Mouse (Mus musculus) large intestine, adult 2 months (tissue): ENCODE measurements at regions not wholly inside any gene's neighbourhood (a gene's known extent, or its start where the extent isn't known, plus 50 kb on each side); places are given as distances from the start of the nearest gene placed in this dataset.

Experiments used
- DNase-seq: peaks from one replicate; pipeline ENCODE4 v3.0.0-alpha.2; 2012; ENCODE audit warnings: low read depth, low spot score
- WGBS: fragments of 180-500 bp; shearing (Covaris S2); methylation state at CpG from one replicate; pipeline ENCODE4 v1.1.7; 2018; 5-methylcytosine and 5-hydroxymethylcytosine counted together

DNA sequence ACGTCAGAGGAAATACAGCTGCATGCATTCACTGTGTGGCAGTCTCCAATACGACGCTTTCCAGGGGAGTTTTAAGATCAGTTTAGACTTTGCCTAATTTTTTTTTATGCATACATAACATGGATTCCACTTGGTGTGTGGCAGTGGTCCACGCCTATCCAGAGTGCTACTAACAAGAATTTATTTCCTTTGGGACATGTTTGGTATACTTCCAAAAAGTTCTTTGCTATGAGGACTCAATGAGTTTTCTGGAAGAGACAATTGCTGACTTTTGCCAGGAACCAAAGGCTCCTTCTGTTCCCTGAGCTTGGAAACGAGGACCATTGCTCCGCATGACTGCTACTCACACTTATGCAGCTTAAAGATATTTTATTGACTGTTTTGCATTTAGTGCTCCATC, 59.2 kb downstream of the Marcks start:
- WGBS, result 72% methylated on average over 6 of the region's 6 CpGs
- DNase-seq, result no peak

GRCm38 (mm10) chr10:37078439-37078838, 60.3 kb downstream of the Marcks start:
- 8% methylated on average over 5 of the region's 5 CpGs for WGBS
- peak; percentile 29 for DNase-seq

GRCm38 (mm10) chr10:37077741-37078140, 61.0 kb downstream of the Marcks start:
- DNase-seq, result no peak
- 96% methylated on average over 2 of the region's 2 CpGs for WGBS

DNA sequence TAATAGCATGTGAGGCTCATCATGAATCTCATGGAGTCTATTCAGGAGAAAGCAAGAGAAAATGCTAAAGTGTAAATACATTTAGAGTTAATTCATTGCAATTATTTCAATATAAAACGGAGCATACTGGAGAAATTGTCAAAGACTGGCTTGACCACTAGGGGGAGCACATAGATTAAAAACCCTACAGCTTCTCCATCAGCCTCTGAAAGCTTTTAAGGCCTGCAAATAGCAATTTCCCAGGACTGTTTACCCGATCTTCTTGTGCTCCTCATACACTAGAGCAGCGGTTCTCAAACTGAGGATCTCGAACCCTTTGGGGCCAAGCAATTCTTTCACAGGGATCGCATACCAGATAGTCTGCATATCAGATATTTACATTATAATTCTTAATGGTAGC, 65.9 kb downstream of the Marcks start:
- WGBS, result 8% methylated on average over 5 of the region's 5 CpGs
- peak; percentile 31 for DNase-seq

DNA sequence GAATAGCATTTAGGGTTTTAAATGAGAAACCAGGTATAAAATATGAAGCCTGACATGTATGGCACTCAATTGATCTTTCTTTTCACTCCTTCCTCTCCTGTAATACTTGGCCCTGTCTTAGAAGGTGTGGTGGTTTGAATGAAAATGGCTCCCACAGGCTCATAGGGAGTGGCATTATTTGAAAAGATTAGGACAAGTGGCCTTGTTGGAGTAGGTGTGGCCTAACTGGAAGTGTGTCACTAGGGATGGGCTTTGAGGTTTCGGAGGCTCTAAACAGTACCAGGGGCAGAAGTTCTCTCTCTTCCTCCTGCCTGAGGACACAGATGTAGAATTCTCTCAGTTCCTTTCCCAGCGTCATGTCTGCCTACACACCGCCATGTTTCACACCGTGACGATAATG, 66.7 kb downstream of the Marcks start:
- no peak for DNase-seq
- WGBS, result 84% methylated on average over 5 of the region's 5 CpGs

DNA sequence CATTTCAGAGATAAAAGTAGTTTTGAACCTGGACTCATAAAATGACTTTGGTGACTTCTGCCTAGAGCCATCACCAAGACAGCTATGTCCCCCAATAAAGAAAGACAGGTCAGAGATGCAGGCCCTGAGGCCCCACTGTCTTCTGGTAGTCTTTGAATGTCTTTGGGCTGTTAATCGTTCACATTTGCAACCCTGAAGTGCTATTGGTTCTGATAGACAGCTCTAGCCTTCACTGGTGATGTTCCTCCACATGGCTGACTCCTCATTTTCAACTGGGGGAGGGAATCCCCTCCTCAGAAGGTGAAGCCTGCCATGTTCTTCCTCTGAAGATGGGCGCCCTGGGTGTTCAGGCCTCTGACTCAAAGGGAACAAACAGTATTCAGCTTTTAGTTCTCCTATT, 67.3 kb downstream of the Marcks start:
- no peak for DNase-seq
- WGBS, result 89% methylated on average over 2 of the region's 2 CpGs
